Mouse (Mus musculus) right cerebral cortex, postnatal 36 days (tissue): Measurements from ENCODE around the gene Atxn3.
"Not testable (repeated sequence)": the region's sequence is repeated elsewhere in the genome, so short reads cannot be mapped to it uniquely, and the experiment has no call there.

Source experiments
- DNase-seq, 2 experiments: peaks; one replicate each; pipeline ENCODE4 v3.0.0; 2022; ENCODE audit warnings: low spot score in 2 of 2, mixed read lengths in 1 of 2

The Atxn3 gene

GRCm38 (mm10) chr12:101958556-101958955 lies 510 bp upstream of the Atxn3 start:
- DNase-seq = no peak

- no peak for DNase-seq
These were observed 736 bp downstream of the Atxn3 start for GRCm38 (mm10) chr12:101957079-101957941.

- DNase-seq = not testable (repeated sequence)
These were observed 2.2 kb downstream of the Atxn3 start for GRCm38 (mm10) chr12:101955821-101956220.

GRCm38 (mm10) chr12:101948801-101949200 lies 9.2 kb downstream of the Atxn3 start:
- DNase-seq = no peak

- DNase-seq = peak in 1 of 2 experiments; percentile 23
These were observed 10.1 kb downstream of the Atxn3 start for GRCm38 (mm10) chr12:101947986-101948385.

GRCm38 (mm10) chr12:101937572-101937971 lies 20.5 kb downstream of the Atxn3 start:
- DNase-seq = no peak

DNA sequence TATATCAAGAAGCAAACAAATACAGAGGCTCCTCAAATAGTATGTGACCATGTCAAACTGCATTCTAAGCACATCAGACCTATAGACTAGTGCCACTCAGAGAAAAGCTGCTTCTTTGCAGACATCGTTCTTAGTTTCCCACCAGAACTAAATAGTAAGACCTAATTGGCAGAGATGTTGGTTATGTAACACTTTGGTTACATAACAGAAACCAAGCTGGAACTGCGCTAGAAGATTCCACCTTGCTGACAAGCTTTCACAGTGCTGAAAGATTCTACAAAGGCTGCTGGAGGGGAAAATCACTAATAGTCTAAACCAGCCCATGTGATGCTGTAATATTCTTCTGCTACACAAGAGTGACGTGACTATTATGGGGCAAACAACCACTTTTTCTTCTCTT lies 22.8 kb downstream of the Atxn3 start:
- DNase-seq = no peak

GRCm38 (mm10) chr12:101928423-101928822 lies 29.6 kb downstream of the Atxn3 start:
- no peak for DNase-seq

DNA sequence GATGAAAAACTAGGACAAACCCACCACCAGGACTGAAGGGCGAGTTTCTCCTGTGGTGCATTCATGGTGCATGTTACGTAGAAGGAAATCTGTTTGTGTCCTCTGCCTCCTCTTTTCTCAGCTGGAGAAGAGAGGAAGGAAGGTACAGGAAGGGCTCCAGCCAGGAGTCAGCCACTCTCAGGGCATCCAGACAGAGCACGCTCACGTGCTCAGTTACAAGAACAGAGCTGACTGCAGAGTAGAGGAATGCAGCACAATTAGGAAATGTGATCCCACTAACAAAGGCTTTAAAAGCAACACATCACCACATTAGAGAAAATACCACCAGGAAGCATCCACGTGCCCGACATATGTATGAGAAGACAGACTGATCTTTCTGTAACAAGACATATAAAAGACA lies 35.7 kb downstream of the Atxn3 start:
- DNase-seq = no peak

GRCm38 (mm10) chr12:101919847-101920246 lies 38.2 kb downstream of the Atxn3 start:
- no peak for DNase-seq

- no peak for DNase-seq
These were observed 40.9 kb downstream of the Atxn3 start for GRCm38 (mm10) chr12:101917165-101917564.

DNA sequence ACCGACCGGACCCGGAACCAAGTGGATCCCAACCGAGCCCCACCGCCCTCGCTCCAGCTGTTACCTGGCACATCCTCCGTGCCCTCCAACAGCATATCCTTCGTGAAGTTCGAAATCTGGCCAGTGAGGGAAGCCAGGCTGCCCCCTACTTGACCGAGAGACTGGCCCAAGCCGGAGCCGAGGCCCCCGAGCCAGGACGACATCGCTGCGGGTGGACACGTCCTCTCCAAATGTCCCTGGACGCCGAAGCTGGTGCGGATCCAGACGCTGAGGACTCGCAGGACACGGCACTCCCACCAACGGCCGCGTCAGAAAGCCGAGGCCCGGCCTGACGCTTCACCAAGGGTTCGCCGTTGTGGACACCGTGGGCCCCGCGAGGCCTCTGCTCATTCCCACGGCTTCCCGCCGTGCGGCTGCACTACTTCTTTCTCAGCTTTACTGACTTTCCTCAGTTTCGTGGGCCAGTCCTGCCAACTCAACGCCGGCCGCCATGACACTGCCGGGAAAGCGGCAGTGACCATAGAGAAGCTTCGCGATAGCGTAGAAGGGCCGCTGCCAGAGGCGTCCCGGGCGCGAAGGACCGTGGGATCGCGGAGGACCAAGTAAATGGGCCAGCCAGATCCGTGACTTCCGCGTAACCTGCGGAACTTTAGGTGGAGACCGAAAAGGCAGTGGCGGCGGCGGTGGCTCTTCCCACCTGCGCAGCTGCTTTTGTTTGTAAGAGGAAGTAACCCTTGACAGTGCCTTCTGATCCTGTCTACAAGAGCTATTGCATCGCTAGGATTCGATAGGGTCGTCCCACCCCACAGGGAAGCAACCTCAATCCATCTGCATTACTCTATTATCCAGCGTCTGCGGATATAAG lies 45.2 kb downstream of the Atxn3 start, which contains the start of gene Trip11:
Trip11 (minus strand) TSS at position 642 of the 865 bp plus-strand sequence.
- DNase-seq = peak; percentile 89 to 90

DNA sequence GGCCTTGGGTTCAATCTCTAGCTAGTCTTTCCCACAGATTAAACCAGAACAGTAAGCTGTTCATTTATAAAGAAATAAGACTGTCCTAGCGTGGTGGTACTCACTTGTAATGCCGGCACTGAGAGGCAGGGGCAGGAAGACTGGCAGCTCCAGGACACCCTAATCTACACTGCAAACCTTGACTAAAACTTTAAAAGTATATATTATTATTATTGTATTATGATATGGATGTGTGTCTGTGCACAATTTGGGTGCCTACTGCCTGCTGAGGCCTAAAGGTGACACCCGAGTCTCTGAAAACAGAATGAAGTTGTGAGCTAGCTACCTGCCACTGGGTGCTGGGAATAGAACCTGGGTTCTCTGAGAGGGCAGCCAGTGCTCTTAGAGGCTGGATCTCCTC lies 46.7 kb downstream of the Atxn3 start:
- no peak for DNase-seq

GRCm38 (mm10) chr12:101910360-101910759 lies 47.7 kb downstream of the Atxn3 start:
- no peak for DNase-seq

GRCm38 (mm10) chr12:101905817-101906216 lies 52.2 kb downstream of the Atxn3 start:
- no peak for DNase-seq

- no peak for DNase-seq
These were observed 53.1 kb downstream of the Atxn3 start for GRCm38 (mm10) chr12:101904906-101905305.

- no peak for DNase-seq
These were observed 53.9 kb downstream of the Atxn3 start for GRCm38 (mm10) chr12:101904170-101904569.

GRCm38 (mm10) chr12:101899671-101900245 lies 58.3 kb downstream of the Atxn3 start:
- no peak for DNase-seq

DNA sequence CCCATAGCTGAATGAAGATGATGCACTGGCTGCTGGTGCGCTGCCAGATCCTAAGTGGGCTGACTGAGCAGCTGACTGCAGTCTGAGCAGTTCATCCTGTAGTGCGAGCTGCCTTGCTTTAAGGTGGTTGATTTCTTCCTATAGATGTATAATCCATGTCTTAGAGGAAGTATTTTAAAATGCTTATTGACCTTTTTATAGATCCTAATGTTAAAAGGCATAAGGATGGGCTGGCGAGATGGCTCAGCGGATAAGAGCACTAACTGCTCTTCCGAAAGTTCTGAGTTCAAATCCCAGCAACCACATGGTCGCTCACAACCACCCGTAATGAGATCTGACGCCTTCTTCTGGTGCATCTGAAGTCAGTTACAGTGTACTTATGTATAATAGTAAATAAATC lies 59.1 kb downstream of the Atxn3 start:
- DNase-seq = no peak

DNA sequence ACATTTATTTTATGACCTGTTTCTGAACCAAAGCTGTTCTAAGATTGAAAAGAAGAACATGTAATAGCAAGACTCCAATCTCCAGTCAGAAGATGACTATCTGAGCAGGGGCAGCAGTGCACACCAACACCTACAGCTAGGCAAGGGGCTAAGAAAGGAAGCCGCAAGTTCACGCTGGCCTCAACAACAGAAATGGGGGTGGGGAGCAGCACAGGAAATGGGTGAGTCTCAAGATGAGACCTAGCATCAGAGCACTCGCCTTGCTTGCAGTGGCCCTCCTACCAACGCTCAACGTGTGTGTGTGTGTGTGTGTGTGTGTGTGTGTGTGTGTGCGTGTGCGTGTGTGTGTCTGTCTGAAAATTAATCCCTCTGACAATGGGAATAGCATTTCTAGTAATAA lies 60.9 kb downstream of the Atxn3 start:
- DNase-seq = no peak

DNA sequence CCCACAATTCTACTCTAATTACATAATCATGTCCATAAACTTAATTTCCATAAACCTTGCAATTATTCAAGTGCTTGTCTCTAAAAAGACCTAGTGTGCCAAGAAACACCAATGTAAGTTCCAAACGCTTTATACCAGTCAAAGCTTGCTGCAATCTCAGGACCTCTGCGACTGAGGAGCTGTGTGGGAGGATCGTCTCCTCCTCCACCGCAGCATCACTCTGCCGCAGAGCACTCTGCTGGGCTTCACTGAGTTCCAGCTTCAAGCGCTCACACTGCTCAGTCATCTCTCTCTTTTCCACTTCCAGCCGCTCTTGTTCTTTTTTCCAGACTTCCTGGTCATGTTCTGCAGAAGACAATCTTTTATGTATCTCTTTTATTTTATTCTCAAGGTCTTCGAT lies 64.8 kb downstream of the Atxn3 start:
- peak in 1 of 2 experiments; percentile 61 for DNase-seq

GRCm38 (mm10) chr12:101892832-101893231 lies 65.2 kb downstream of the Atxn3 start:
- no peak for DNase-seq
